Mouse (Mus musculus) liver, adult (tissue): Measurements from ENCODE around the gene Dmkn.

Experiments
- GATA4 ChIP-seq: IDR thresholded peaks from 2 replicates; pipeline ENCODE4 v1.6.1; 2014; ENCODE audit warnings: mild to moderate bottlenecking, low read length; ENCODE audit not compliant: insufficient replicate concordance

The Dmkn gene

GRCm38 (mm10) chr7:30794921-30795320 is 31.4 kb downstream of the Dmkn start:
- TF ChIP-seq GATA4 = no peak

GRCm38 (mm10) chr7:30796790-30797189 is 33.2 kb downstream of the Dmkn start:
- no peak for TF ChIP-seq GATA4

GRCm38 (mm10) chr7:30800653-30801052 is 37.1 kb downstream of the Dmkn start:
- no peak for TF ChIP-seq GATA4

- TF ChIP-seq GATA4 = no peak
Measured at GRCm38 (mm10) chr7:30803256-30803655, 39.7 kb downstream of the Dmkn start.

- no peak for TF ChIP-seq GATA4
Measured at GRCm38 (mm10) chr7:30804026-30804715, 40.6 kb downstream of the Dmkn start.

GRCm38 (mm10) chr7:30805924-30806323 is 42.4 kb downstream of the Dmkn start:
- TF ChIP-seq GATA4 = no peak

GRCm38 (mm10) chr7:30810319-30810718 is 46.8 kb downstream of the Dmkn start:
- TF ChIP-seq GATA4 = no peak

GRCm38 (mm10) chr7:30811757-30812290 is 48.3 kb downstream of the Dmkn start:
- no peak for TF ChIP-seq GATA4

GRCm38 (mm10) chr7:30812291-30812807 is 48.8 kb downstream of the Dmkn start:
- TF ChIP-seq GATA4 = no peak

- TF ChIP-seq GATA4 = no peak
Measured at GRCm38 (mm10) chr7:30820131-30820530, 56.6 kb downstream of the Dmkn start.

- no peak for TF ChIP-seq GATA4
Measured at GRCm38 (mm10) chr7:30820854-30821445, 57.4 kb downstream of the Dmkn start.

GRCm38 (mm10) chr7:30821532-30821931 is 58.0 kb downstream of the Dmkn start:
- no peak for TF ChIP-seq GATA4

GRCm38 (mm10) chr7:30823675-30824074 is 60.1 kb downstream of the Dmkn start, which contains the start of gene Ffar2:
Gene Ffar2 (minus strand): TSS chr7:30823775.
- TF ChIP-seq GATA4 = no peak

- no peak for TF ChIP-seq GATA4
Measured at GRCm38 (mm10) chr7:30824306-30824705, 60.8 kb downstream of the Dmkn start.

GRCm38 (mm10) chr7:30826660-30827059 is 63.1 kb downstream of the Dmkn start:
- TF ChIP-seq GATA4 = no peak

GRCm38 (mm10) chr7:30829428-30829827 is 65.9 kb downstream of the Dmkn start:
- no peak for TF ChIP-seq GATA4
